Mouse (Mus musculus): ENCODE results near the gene St5. TPM values are rescaled to one million over a fixed set of nuclear protein-coding genes. Genes with fewer than 3 reads are reported as not detected.

Gene St5
- polyA plus RNA-seq, 1 experiment from 2014 or later = 41.0 TPM

GRCm38 (mm10) chr7:109637391-109637790 is 66.0 kb downstream of the St5 start:
- no peak for ATAC-seq (ENCODE audit: insufficient number of reproducible peaks, low FRiP score)
- Histone ChIP-seq H3K36me3 (no peaks in the 10 kb centered on the region), H3K9ac (no peak overlapping the region), H3K4me3 (no peak overlapping the region), H3K27ac (ENCODE audit: poor library complexity, severe bottlenecking) (peak overlapping the region; percentile 49), H3K4me2 (no peak overlapping the region; the same call in 1 of the 2 replicates), H3K9me3 (replicated peaks) (no peaks in the 10 kb centered on the region), H3K27me3 (replicated peaks) (no peaks in the 10 kb centered on the region), H3K4me1 (replicated peaks) (peaks cover 46% of the 10 kb centered on the region)
- 37% methylated on average over 5 of the region's 5 CpGs for WGBS

- no peak overlapping the region for H3K4me3 ChIP-seq
- H3K4me2 ChIP-seq = no peak overlapping the region; the same call in 1 of the 2 replicates
- H3K27me3 ChIP-seq (replicated peaks) = no peaks in the 10 kb centered on the region
- 57% methylated on average over 8 of the region's 8 CpGs for WGBS
- no peak overlapping the region for H3K27ac ChIP-seq (ENCODE audit: poor library complexity, severe bottlenecking)
- peaks cover 45% of the 10 kb centered on the region for H3K4me1 ChIP-seq (replicated peaks)
- no peaks in the 10 kb centered on the region for H3K36me3 ChIP-seq
- H3K9me3 ChIP-seq (replicated peaks) = no peaks in the 10 kb centered on the region
- H3K9ac ChIP-seq = peak overlapping the region; percentile 16; the same call in 1 of the 2 replicates
- peak; percentile 56; the same call in 1 of the 2 replicates for ATAC-seq (ENCODE audit: insufficient number of reproducible peaks, low FRiP score)
These were observed 67.2 kb downstream of the St5 start for GRCm38 (mm10) chr7:109636086-109636792.

- Histone ChIP-seq H3K9me3 (replicated peaks) (no peaks in the 10 kb centered on the region), H3K4me1 (replicated peaks) (peaks cover 63% of the 10 kb centered on the region), H3K36me3 (no peaks in the 10 kb centered on the region), H3K4me2 (no peak overlapping the region), H3K27me3 (replicated peaks) (no peaks in the 10 kb centered on the region), H3K9ac (no peak overlapping the region), H3K4me3 (no peak overlapping the region), H3K27ac (ENCODE audit: poor library complexity, severe bottlenecking) (no peak overlapping the region)
- 79% methylated on average over 15 of the region's 15 CpGs for WGBS
- ATAC-seq (ENCODE audit: insufficient number of reproducible peaks, low FRiP score) = no peak
These were observed 69.9 kb downstream of the St5 start for GRCm38 (mm10) chr7:109633404-109634085.

- Histone ChIP-seq H3K4me2 (no peak overlapping the region), H3K27ac (ENCODE audit: poor library complexity, severe bottlenecking) (no peak overlapping the region; the same call in 1 of the 2 replicates), H3K9me3 (replicated peaks) (no peaks in the 10 kb centered on the region), H3K36me3 (no peaks in the 10 kb centered on the region), H3K4me1 (replicated peaks) (peaks cover 51% of the 10 kb centered on the region), H3K9ac (no peak overlapping the region), H3K4me3 (no peak overlapping the region), H3K27me3 (replicated peaks) (no peaks in the 10 kb centered on the region)
- WGBS = 44% methylated on average over 6 of the region's 6 CpGs
- ATAC-seq (ENCODE audit: insufficient number of reproducible peaks, low FRiP score) = no peak
These were observed 72.1 kb downstream of the St5 start for GRCm38 (mm10) chr7:109631330-109631729.

- no peaks in the 10 kb centered on the region for H3K27me3 ChIP-seq (replicated peaks)
- H3K9ac ChIP-seq = no peak overlapping the region
- peak overlapping the region; percentile 90 for H3K27ac ChIP-seq (ENCODE audit: poor library complexity, severe bottlenecking)
- WGBS = 38% methylated on average over 7 of the region's 7 CpGs
- H3K9me3 ChIP-seq (replicated peaks) = no peaks in the 10 kb centered on the region
- H3K4me2 ChIP-seq = no peak overlapping the region
- H3K4me1 ChIP-seq (replicated peaks) = peaks cover 42% of the 10 kb centered on the region
- ATAC-seq (ENCODE audit: insufficient number of reproducible peaks, low FRiP score) = no peak
- no peaks in the 10 kb centered on the region for H3K36me3 ChIP-seq
- no peak overlapping the region for H3K4me3 ChIP-seq
These were observed 73.3 kb downstream of the St5 start for GRCm38 (mm10) chr7:109629871-109630778.

GRCm38 (mm10) chr7:109628935-109629609 is 74.3 kb downstream of the St5 start:
- peak overlapping the region; percentile 90 for H3K27ac ChIP-seq (ENCODE audit: poor library complexity, severe bottlenecking)
- H3K27me3 ChIP-seq (replicated peaks) = no peaks in the 10 kb centered on the region
- no peaks in the 10 kb centered on the region for H3K36me3 ChIP-seq
- peak overlapping the region; percentile 25 for H3K4me2 ChIP-seq
- peak overlapping the region; percentile 22; the same call in 1 of the 2 replicates for H3K9ac ChIP-seq
- no peaks in the 10 kb centered on the region for H3K9me3 ChIP-seq (replicated peaks)
- H3K4me3 ChIP-seq = no peak overlapping the region
- WGBS = 8% methylated on average over 9 of the region's 9 CpGs
- ATAC-seq (ENCODE audit: insufficient number of reproducible peaks, low FRiP score) = peak; percentile 65; the same call in 1 of the 2 replicates
- peaks cover 42% of the 10 kb centered on the region for H3K4me1 ChIP-seq (replicated peaks)

- WGBS = 93% methylated on average over 2 of the region's 2 CpGs
- H3K4me2 ChIP-seq = no peak overlapping the region
- H3K4me1 ChIP-seq (replicated peaks) = peaks cover 43% of the 10 kb centered on the region
- no peak overlapping the region for H3K4me3 ChIP-seq
- no peak overlapping the region for H3K9ac ChIP-seq
- no peak for ATAC-seq (ENCODE audit: insufficient number of reproducible peaks, low FRiP score)
- H3K36me3 ChIP-seq = no peaks in the 10 kb centered on the region
- H3K27me3 ChIP-seq (replicated peaks) = no peaks in the 10 kb centered on the region
- no peak overlapping the region for H3K27ac ChIP-seq (ENCODE audit: poor library complexity, severe bottlenecking)
- no peaks in the 10 kb centered on the region for H3K9me3 ChIP-seq (replicated peaks)
These were observed 75.6 kb downstream of the St5 start for GRCm38 (mm10) chr7:109627851-109628250.

GRCm38 (mm10) chr7:109622234-109622838 is 81.1 kb downstream of the St5 start:
- H3K9me3 ChIP-seq (replicated peaks) = no peaks in the 10 kb centered on the region
- peak overlapping the region; percentile 42 for H3K27ac ChIP-seq (ENCODE audit: poor library complexity, severe bottlenecking)
- no peak overlapping the region for H3K9ac ChIP-seq
- no peak overlapping the region for H3K4me2 ChIP-seq
- H3K27me3 ChIP-seq (replicated peaks) = no peaks in the 10 kb centered on the region
- H3K4me1 ChIP-seq (replicated peaks) = peaks cover 37% of the 10 kb centered on the region
- WGBS = 35% methylated on average over 9 of the region's 9 CpGs
- peak; percentile 49; the same call in 1 of the 2 replicates for ATAC-seq (ENCODE audit: insufficient number of reproducible peaks, low FRiP score)
- peaks cover 3% of the 10 kb centered on the region; the same call in 1 of the 2 replicates for H3K36me3 ChIP-seq
- no peak overlapping the region for H3K4me3 ChIP-seq

GRCm38 (mm10) chr7:109620967-109621366 is 82.4 kb downstream of the St5 start:
- H3K4me1 ChIP-seq (replicated peaks) = peaks cover 51% of the 10 kb centered on the region

GRCm38 (mm10) chr7:109620288-109620687 is 83.1 kb downstream of the St5 start:
- H3K27ac ChIP-seq (ENCODE audit: poor library complexity, severe bottlenecking) = no peak overlapping the region
- H3K4me2 ChIP-seq = no peak overlapping the region
- no peak overlapping the region for H3K9ac ChIP-seq
- no peak overlapping the region for H3K4me3 ChIP-seq
- peaks cover 3% of the 10 kb centered on the region; the same call in 1 of the 2 replicates for H3K36me3 ChIP-seq
- WGBS = 81% methylated on average over 3 of the region's 3 CpGs
- no peaks in the 10 kb centered on the region for H3K9me3 ChIP-seq (replicated peaks)
- peaks cover 58% of the 10 kb centered on the region for H3K4me1 ChIP-seq (replicated peaks)
- H3K27me3 ChIP-seq (replicated peaks) = no peaks in the 10 kb centered on the region
- ATAC-seq (ENCODE audit: insufficient number of reproducible peaks, low FRiP score) = no peak

More at GRCm38 (mm10) chr7:109620967-109621366, 82.4 kb downstream of the St5 start:
- WGBS = 23% methylated on average over 2 of the region's 2 CpGs
- Histone ChIP-seq H3K9me3 (replicated peaks) (no peaks in the 10 kb centered on the region), H3K4me3 (no peak overlapping the region), H3K36me3 (peaks cover 3% of the 10 kb centered on the region; the same call in 1 of the 2 replicates), H3K9ac (no peak overlapping the region), H3K27me3 (replicated peaks) (no peaks in the 10 kb centered on the region), H3K4me2 (no peak overlapping the region), H3K27ac (ENCODE audit: poor library complexity, severe bottlenecking) (peak overlapping the region; percentile 47; the same call in 1 of the 2 replicates)
- ATAC-seq (ENCODE audit: insufficient number of reproducible peaks, low FRiP score) = no peak

Measured in heart, embryonic 12.5 days (tissue).